Mouse (Mus musculus) right cerebral cortex, postnatal 10 days (tissue): Measurements from ENCODE around the gene Vwf.

Source experiments
- DNase-seq, 2 experiments: peaks; one replicate each; pipeline ENCODE4 v3.0.0; 2021; ENCODE audit warnings: low spot score in 2 of 2

The Vwf gene

GRCm38 (mm10) chr6:125546474-125546873, at the start of gene Vwf:
Gene Vwf, plus strand, starts transcription at chr6:125546774.
- no peak for DNase-seq

- no peak for DNase-seq
Observed at GRCm38 (mm10) chr6:125498062-125498461, 48.5 kb upstream of the Vwf start.

GRCm38 (mm10) chr6:125503186-125503802, 43.3 kb upstream of the Vwf start:
- DNase-seq: no peak

- no peak for DNase-seq
Observed at GRCm38 (mm10) chr6:125504622-125505355, 41.8 kb upstream of the Vwf start.

GRCm38 (mm10) chr6:125506427-125506826, 40.1 kb upstream of the Vwf start:
- no peak for DNase-seq

GRCm38 (mm10) chr6:125509783-125510182, 36.8 kb upstream of the Vwf start:
- no peak for DNase-seq

- no peak for DNase-seq
Observed at GRCm38 (mm10) chr6:125510645-125511044, 35.9 kb upstream of the Vwf start.

GRCm38 (mm10) chr6:125511196-125511595, 35.4 kb upstream of the Vwf start:
- DNase-seq: no peak

GRCm38 (mm10) chr6:125512950-125513596, 33.5 kb upstream of the Vwf start:
- no peak for DNase-seq

GRCm38 (mm10) chr6:125515503-125516315, 30.9 kb upstream of the Vwf start:
- DNase-seq: peak; percentile 50 to 52

- no peak for DNase-seq
Observed at GRCm38 (mm10) chr6:125521558-125522193, 24.9 kb upstream of the Vwf start.

GRCm38 (mm10) chr6:125524027-125524426, 22.5 kb upstream of the Vwf start:
- DNase-seq: no peak

- no peak for DNase-seq
Observed at GRCm38 (mm10) chr6:125526066-125526465, 20.5 kb upstream of the Vwf start.

- DNase-seq: no peak
Observed at GRCm38 (mm10) chr6:125528614-125529200, 17.9 kb upstream of the Vwf start.

GRCm38 (mm10) chr6:125529479-125529878, 17.1 kb upstream of the Vwf start:
- DNase-seq: no peak

- no peak for DNase-seq
Observed at GRCm38 (mm10) chr6:125533104-125533650, 13.4 kb upstream of the Vwf start.

GRCm38 (mm10) chr6:125534990-125535389, 11.6 kb upstream of the Vwf start:
- DNase-seq: no peak

GRCm38 (mm10) chr6:125538469-125538868, 8.1 kb upstream of the Vwf start:
- no peak for DNase-seq

GRCm38 (mm10) chr6:125539423-125539822, 7.2 kb upstream of the Vwf start:
- no peak for DNase-seq

GRCm38 (mm10) chr6:125540199-125540598, 6.4 kb upstream of the Vwf start:
- no peak for DNase-seq

GRCm38 (mm10) chr6:125540826-125541225, 5.7 kb upstream of the Vwf start:
- no peak for DNase-seq
